Mouse (Mus musculus) E14TG2a.4 (cell line): ENCODE data around the gene Tprgl.

Experiments used
- CTCF ChIP-seq: conservative IDR thresholded peaks from 2 replicates; pipeline ENCODE4 v1.5.1; 2014; ENCODE audit warnings: low read length
- NANOG ChIP-seq: IDR thresholded peaks from 2 replicates; pipeline ENCODE4 v1.6.1; 2014; ENCODE audit warnings: borderline replicate concordance, low read length, mixed read lengths
- POU5F1 ChIP-seq: IDR thresholded peaks from 2 replicates; pipeline ENCODE4 v1.6.1; 2014; ENCODE audit warnings: low read length, borderline replicate concordance

DNA sequence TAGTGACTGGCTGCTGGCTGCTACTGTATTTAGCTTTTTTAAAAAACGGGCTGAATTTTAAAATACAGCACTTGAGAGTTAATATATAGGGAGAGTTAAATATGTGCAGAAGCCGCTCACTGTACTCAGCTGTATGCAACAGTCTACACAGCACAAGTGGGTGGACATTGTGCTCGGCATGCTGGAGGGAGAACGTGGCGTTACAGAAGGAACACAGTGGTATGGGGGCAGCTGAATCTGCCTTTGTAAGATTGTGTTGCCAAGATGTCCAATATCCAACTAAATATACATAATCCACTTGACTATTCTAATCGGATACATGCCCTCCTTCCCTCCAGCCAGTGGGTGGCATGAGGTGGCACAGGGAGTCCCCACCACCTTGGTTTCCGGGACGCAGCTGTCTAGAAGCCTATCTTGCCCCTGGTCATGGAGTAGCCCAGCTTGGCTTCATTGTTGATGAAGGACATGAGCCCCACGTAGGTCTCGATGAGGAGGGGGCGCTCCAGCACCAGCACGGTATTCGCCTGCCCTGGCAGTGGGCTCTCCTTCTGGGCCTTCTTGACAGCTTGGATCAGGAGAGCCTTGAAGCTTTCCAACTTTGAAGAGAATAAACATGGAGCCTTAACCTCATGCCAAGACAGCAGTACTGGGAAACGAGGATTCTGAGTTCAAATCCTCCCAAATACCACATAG, 2.4 kb downstream of the Tprgl start:
- TF ChIP-seq CTCF (no peak), NANOG (no peak), POU5F1 (no peak)
